Mouse (Mus musculus): ENCODE measurements around the gene Lpcat3. TPM values are rescaled to one million over a fixed set of nuclear protein-coding genes. Genes with fewer than 3 reads are reported as not detected.

Lpcat3 gene
- polyA plus RNA-seq, 1 experiment from 2014 or later, result 43.6 TPM

GRCm38 (mm10) chr6:124719354-124719978 lies 56.6 kb downstream of the Lpcat3 start:
- H3K4me3 ChIP-seq, result peak overlapping the region; percentile 39
- no peak for DNase-seq (ENCODE audit: low spot score)
- 74% methylated on average over 7 of the region's 7 CpGs for WGBS
- no peaks in the 10 kb centered on the region for H3K9me3 ChIP-seq
- peaks cover 36% of the 10 kb centered on the region for H3K36me3 ChIP-seq
- no peaks in the 10 kb centered on the region for H3K27me3 ChIP-seq (ENCODE audit: insufficient read depth, poor library complexity, severe bottlenecking)
- H3K4me1 ChIP-seq (replicated peaks), result peaks cover 24% of the 10 kb centered on the region
- H3K27ac ChIP-seq, result peak overlapping the region; percentile 79

DNA sequence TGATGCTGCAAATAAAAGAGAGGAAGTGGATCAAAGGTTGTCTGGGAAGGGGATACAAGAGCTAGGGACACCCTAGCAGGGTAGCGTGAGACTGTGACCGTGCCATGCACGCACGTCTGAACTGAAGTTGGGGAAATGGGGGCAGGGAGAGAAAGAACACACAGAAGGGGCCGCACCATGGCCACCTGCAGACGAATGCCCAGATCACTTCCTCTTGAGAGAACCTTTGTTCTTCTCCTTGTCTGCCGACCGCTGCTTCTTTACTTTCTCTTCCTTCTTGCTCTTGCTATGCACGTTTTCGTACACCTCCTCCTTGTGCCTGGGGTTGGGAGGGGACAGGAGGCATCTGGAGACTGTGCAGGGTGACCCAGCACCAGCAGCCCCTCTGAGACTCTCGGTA lies 58.1 kb downstream of the Lpcat3 start:
- no peak for DNase-seq (ENCODE audit: low spot score)
- no peak overlapping the region for H3K4me3 ChIP-seq
- peaks cover 22% of the 10 kb centered on the region for H3K36me3 ChIP-seq
- peak overlapping the region; percentile 42 for H3K27ac ChIP-seq
- H3K27me3 ChIP-seq (ENCODE audit: insufficient read depth, poor library complexity, severe bottlenecking), result no peaks in the 10 kb centered on the region
- 71% methylated on average over 11 of the region's 11 CpGs for WGBS
- no peaks in the 10 kb centered on the region for H3K9me3 ChIP-seq
- peaks cover 24% of the 10 kb centered on the region for H3K4me1 ChIP-seq (replicated peaks)

- Histone ChIP-seq H3K4me3 (no peak overlapping the region), H3K36me3 (peaks cover 1% of the 10 kb centered on the region; the same call in 1 of the 2 replicates), H3K4me1 (replicated peaks) (peaks cover 27% of the 10 kb centered on the region), H3K9me3 (no peaks in the 10 kb centered on the region), H3K27me3 (ENCODE audit: insufficient read depth, poor library complexity, severe bottlenecking) (no peaks in the 10 kb centered on the region), H3K27ac (no peak overlapping the region)
- DNase-seq (ENCODE audit: low spot score), result no peak
- WGBS, result 87% methylated on average over 6 of the region's 6 CpGs
These were observed 60.1 kb downstream of the Lpcat3 start for GRCm38 (mm10) chr6:124722876-124723473.

GRCm38 (mm10) chr6:124723541-124723940 lies 60.7 kb downstream of the Lpcat3 start:
- Histone ChIP-seq H3K27me3 (ENCODE audit: insufficient read depth, poor library complexity, severe bottlenecking) (no peaks in the 10 kb centered on the region), H3K9me3 (no peaks in the 10 kb centered on the region), H3K27ac (no peak overlapping the region), H3K4me1 (replicated peaks) (peaks cover 30% of the 10 kb centered on the region), H3K4me3 (no peak overlapping the region), H3K36me3 (no peaks in the 10 kb centered on the region)
- WGBS, result 85% methylated on average over 8 of the region's 8 CpGs
- DNase-seq (ENCODE audit: low spot score), result no peak

DNA sequence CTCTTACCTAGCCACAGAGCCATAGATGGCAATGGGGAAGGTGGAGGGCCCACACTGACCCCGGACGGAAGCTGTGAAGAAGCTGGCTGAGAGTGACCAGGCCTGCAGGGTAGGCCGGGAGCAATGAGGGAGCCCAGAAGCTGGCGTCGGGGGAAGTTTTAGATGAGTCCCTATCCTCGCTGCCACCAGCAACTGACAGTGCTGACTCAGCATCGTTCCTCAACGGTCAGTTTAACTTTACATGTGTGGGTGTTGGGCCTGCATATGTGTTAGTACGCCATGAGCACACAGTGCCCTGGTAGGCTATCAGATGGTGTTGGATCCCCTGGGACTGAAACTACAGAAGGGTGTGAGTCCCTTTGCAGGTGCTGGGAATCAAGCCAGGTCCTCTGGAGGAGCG lies 61.6 kb downstream of the Lpcat3 start:
- Histone ChIP-seq H3K36me3 (no peaks in the 10 kb centered on the region), H3K27ac (no peak overlapping the region), H3K4me3 (no peak overlapping the region), H3K4me1 (replicated peaks) (peaks cover 23% of the 10 kb centered on the region), H3K9me3 (no peaks in the 10 kb centered on the region), H3K27me3 (ENCODE audit: insufficient read depth, poor library complexity, severe bottlenecking) (no peaks in the 10 kb centered on the region)
- WGBS, result 87% methylated on average over 10 of the region's 10 CpGs
- no peak for DNase-seq (ENCODE audit: low spot score)

DNA sequence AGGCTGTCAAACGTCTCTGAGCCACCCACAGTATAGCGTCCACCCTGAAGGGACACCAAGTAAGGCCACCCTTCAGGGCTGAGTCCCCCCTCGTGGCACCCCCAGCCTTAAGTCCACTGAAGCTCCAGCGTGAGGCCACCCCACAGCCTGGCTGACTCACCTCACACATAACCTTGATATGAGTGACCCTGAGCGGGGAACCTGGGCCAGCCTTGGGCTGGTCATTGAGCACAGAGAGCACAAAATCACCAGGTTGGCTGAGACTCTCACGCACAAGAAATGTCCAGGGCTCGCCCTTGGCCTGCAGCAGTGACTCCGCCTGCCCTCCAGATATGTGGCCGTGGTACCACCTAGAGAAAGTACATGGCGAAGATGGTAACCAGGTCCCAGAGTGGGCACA lies 65.8 kb downstream of the Lpcat3 start:
- no peaks in the 10 kb centered on the region for H3K27me3 ChIP-seq (ENCODE audit: insufficient read depth, poor library complexity, severe bottlenecking)
- H3K9me3 ChIP-seq, result no peaks in the 10 kb centered on the region

DNA sequence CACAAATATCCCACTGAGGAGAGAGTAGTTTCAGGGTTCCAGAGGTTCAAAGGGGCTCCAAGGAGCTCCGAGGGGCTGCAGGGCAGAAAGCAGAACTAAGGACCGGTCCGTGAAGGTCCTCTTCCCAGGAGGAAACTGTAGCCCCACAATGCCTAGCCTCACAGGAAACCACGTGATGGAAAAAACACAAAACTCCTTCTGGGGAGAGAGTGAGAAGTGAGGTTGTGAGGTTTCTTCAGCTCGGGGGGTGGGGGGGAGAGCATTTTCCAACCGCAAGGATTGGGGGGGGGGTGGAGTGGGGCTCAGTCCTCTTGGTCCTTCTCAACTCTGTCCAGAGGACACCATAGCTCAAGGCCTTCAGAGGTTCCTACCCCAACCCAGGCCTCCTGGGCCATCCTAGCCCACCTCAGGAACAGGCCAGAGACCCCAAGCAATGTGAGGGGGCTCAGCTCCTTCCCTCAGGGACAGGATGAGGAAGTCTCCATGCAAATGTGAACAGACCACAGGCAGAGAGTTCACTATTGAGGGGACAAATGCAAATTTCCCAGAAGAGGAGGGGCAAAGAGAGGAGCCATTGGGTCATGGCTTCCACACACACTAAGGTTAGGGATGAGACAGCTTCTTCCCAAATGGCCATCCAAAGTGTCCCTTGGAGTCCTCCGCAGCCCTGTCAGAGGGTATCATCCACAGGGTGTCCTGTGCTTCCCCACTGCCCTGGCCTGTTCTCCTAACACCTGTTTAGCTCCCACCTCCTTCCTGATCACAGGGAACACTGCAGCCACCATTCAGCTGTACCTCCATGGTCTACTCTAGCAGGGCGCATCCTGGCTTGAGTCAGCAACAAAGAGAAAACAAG lies 67.3 kb downstream of the Lpcat3 start:
- no peak overlapping the region for H3K27ac ChIP-seq
- DNase-seq (ENCODE audit: low spot score), result no peak
- WGBS, result 87% methylated on average over 8 of the region's 8 CpGs
- peaks cover 24% of the 10 kb centered on the region for H3K4me1 ChIP-seq (replicated peaks)
- H3K9me3 ChIP-seq, result no peaks in the 10 kb centered on the region
- H3K27me3 ChIP-seq (ENCODE audit: insufficient read depth, poor library complexity, severe bottlenecking), result no peaks in the 10 kb centered on the region
- no peaks in the 10 kb centered on the region for H3K36me3 ChIP-seq
- no peak overlapping the region for H3K4me3 ChIP-seq

More for the DNA sequence above, 65.8 kb downstream of the Lpcat3 start:
- H3K36me3 ChIP-seq, result no peaks in the 10 kb centered on the region
- no peak overlapping the region for H3K4me3 ChIP-seq
- no peak for DNase-seq (ENCODE audit: low spot score)
- 86% methylated on average over 10 of the region's 10 CpGs for WGBS
- peaks cover 24% of the 10 kb centered on the region for H3K4me1 ChIP-seq (replicated peaks)
- H3K27ac ChIP-seq, result no peak overlapping the region

GRCm38 (mm10) chr6:124731038-124731437 lies 68.2 kb downstream of the Lpcat3 start:
- Histone ChIP-seq H3K4me1 (replicated peaks) (peaks cover 24% of the 10 kb centered on the region), H3K27ac (no peak overlapping the region), H3K27me3 (ENCODE audit: insufficient read depth, poor library complexity, severe bottlenecking) (no peaks in the 10 kb centered on the region), H3K36me3 (no peaks in the 10 kb centered on the region), H3K4me3 (no peak overlapping the region), H3K9me3 (no peaks in the 10 kb centered on the region)
- DNase-seq (ENCODE audit: low spot score), result no peak
- 88% methylated on average over 7 of the region's 7 CpGs for WGBS

- no peaks in the 10 kb centered on the region for H3K27me3 ChIP-seq (ENCODE audit: insufficient read depth, poor library complexity, severe bottlenecking)
- DNase-seq (ENCODE audit: low spot score), result no peak
- H3K9me3 ChIP-seq, result no peaks in the 10 kb centered on the region
- H3K36me3 ChIP-seq, result no peaks in the 10 kb centered on the region
- WGBS, result 49% methylated on average over 19 of the region's 19 CpGs
- peak overlapping the region; percentile 75 for H3K27ac ChIP-seq
- 0 out of 2 replicates have a peak overlapping the region, but pooled peaks have one; percentile 2 for H3K4me3 ChIP-seq
- peaks cover 21% of the 10 kb centered on the region for H3K4me1 ChIP-seq (replicated peaks)
These were observed 69.9 kb downstream of the Lpcat3 start for GRCm38 (mm10) chr6:124732476-124733370.

- Histone ChIP-seq H3K4me3 (no peak overlapping the region), H3K27ac (no peak overlapping the region), H3K4me1 (replicated peaks) (peaks cover 24% of the 10 kb centered on the region), H3K9me3 (no peaks in the 10 kb centered on the region), H3K27me3 (ENCODE audit: insufficient read depth, poor library complexity, severe bottlenecking) (no peaks in the 10 kb centered on the region), H3K36me3 (no peaks in the 10 kb centered on the region)
- 89% methylated on average over 3 of the region's 3 CpGs for WGBS
- DNase-seq (ENCODE audit: low spot score), result no peak
These were observed 71.6 kb downstream of the Lpcat3 start for GRCm38 (mm10) chr6:124734417-124734816.

- Histone ChIP-seq H3K4me1 (replicated peaks) (peaks cover 41% of the 10 kb centered on the region), H3K9me3 (no peaks in the 10 kb centered on the region), H3K27ac (no peak overlapping the region), H3K27me3 (ENCODE audit: insufficient read depth, poor library complexity, severe bottlenecking) (no peaks in the 10 kb centered on the region), H3K4me3 (no peak overlapping the region), H3K36me3 (no peaks in the 10 kb centered on the region)
- WGBS, result 92% methylated on average over 11 of the region's 11 CpGs
- DNase-seq (ENCODE audit: low spot score), result no peak
These were observed 74.2 kb downstream of the Lpcat3 start for GRCm38 (mm10) chr6:124737040-124737439.

DNA sequence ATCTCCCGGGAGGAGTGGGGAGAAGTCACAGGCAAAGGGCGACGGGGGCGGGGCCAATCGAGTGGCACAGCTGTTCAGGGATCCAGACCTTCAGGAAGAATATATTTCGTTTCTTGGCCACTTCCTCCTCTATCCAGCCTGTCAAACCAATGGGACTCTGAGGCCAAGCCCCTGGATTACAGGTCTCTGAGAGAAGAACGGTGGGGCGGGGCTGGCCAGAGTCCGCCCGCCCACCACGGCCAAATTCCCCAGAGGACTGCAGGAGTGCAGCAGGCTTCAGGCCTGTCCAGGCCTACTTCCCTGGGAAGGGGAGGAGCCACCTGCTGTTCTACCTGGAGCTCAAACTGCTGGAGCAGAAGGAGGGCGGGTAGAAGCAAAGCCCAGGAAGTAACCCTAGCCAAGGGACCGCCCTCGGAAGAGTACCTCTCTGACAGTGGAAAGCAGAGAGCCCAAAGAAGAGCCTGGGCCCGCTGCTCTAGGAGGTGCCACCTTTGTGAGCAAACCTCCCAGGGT lies 75.7 kb downstream of the Lpcat3 start, which contains the start of gene Ptpn6:
Ptpn6 (minus strand) TSS at position 204 of the 513 bp plus-strand sequence.
- WGBS, result 25% methylated on average over 15 of the region's 15 CpGs
- H3K27me3 ChIP-seq (ENCODE audit: insufficient read depth, poor library complexity, severe bottlenecking), result no peaks in the 10 kb centered on the region
- peak within 1 kb of the TSS; percentile 99 for H3K27ac ChIP-seq
- peaks cover 11% of the 10 kb centered on the region for H3K36me3 ChIP-seq
- H3K4me1 ChIP-seq (replicated peaks), result peaks cover 43% of the 10 kb centered on the region
- peak; percentile 35 for DNase-seq (ENCODE audit: low spot score)
- peak within 1 kb of the TSS; percentile 77 for H3K4me3 ChIP-seq
- no peaks in the 10 kb centered on the region for H3K9me3 ChIP-seq

All from hindbrain, embryonic 10.5 days (tissue).